Mouse (Mus musculus): ENCODE measurements around the gene Cnpy1.
A peak's percentile ranks its signal among the peaks of the same experiment; 100 is the strongest.

The Cnpy1 gene

GRCm38 (mm10) chr5:28175570-28175919, 70.1 kb downstream of the Cnpy1 start:
- peak overlapping the region; percentile 66 for H3K4me3 ChIP-seq (replicated peaks; ENCODE audit: low read length)
- peaks cover 9% of the 10 kb centered on the region for H3K9me3 ChIP-seq (ENCODE audit: low read length)
- TF ChIP-seq CTCF (conservative IDR thresholded peaks at IDR 0.05; ENCODE audit: low read length): no peak
- no peak for TF ChIP-seq NANOG (IDR thresholded peaks at IDR 0.05; ENCODE audit: borderline replicate concordance, low read length)
- no peak for TF ChIP-seq POU5F1 (IDR thresholded peaks at IDR 0.05; ENCODE audit: borderline replicate concordance, low read length)
- H3K27me3 ChIP-seq (ENCODE audit: insufficient read depth, low read length): peaks cover 63% of the 10 kb centered on the region
- H3K4me1 ChIP-seq (replicated peaks; ENCODE audit: low read depth, low read length): peaks cover 76% of the 10 kb centered on the region
- no peaks in the 10 kb centered on the region for H3K36me3 ChIP-seq (ENCODE audit: insufficient read depth, low read length)

DNA sequence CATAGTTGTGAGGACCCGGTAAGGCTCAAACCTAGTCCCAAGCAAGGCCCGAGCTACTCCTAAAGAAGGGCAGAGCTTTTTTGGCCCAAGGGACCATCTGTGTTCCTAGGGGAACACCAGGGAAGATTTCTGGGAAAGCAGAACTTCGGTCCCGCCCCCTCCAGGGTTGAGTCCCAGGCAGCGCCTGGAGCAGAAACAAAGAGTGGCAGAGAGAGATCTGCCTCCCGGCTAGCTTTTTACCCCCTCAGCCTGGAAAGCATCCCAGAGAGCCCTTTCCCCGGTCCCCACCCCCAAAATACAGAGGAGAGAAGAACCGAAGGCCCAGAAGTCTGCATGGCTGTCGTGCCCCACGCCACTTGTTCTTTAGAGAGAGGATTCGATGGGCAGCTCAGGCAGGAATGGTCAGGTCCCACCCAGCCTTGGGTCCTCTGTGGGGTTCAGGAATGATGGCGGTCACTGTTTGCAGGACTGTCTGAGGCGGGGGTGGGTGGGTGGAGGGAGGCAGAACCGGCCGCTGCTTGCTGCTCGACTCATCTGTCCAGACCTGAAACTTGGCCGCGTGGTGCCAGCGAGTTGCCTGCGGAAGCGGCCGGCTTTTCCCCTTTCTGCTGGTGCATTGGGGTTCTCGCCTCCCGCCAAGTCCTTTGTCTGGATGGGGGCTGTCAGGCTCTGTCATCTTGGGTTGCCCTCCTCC, 70.6 kb downstream of the Cnpy1 start:
- TF ChIP-seq CTCF (conservative IDR thresholded peaks at IDR 0.05; ENCODE audit: low read length) (no peak), POU5F1 (IDR thresholded peaks at IDR 0.05; ENCODE audit: borderline replicate concordance, low read length) (no peak), NANOG (IDR thresholded peaks at IDR 0.05; ENCODE audit: borderline replicate concordance, low read length) (no peak)
- H3K9me3 ChIP-seq (ENCODE audit: low read length): peaks cover 9% of the 10 kb centered on the region
- peaks cover 66% of the 10 kb centered on the region for H3K27me3 ChIP-seq (ENCODE audit: insufficient read depth, low read length)
- peak overlapping the region; percentile 66 for H3K4me3 ChIP-seq (replicated peaks; ENCODE audit: low read length)
- H3K4me1 ChIP-seq (replicated peaks; ENCODE audit: low read depth, low read length): peaks cover 74% of the 10 kb centered on the region
- H3K36me3 ChIP-seq (ENCODE audit: insufficient read depth, low read length): no peaks in the 10 kb centered on the region

- Histone ChIP-seq H3K4me1 (replicated peaks; ENCODE audit: low read depth, low read length) (peaks cover 73% of the 10 kb centered on the region), H3K36me3 (ENCODE audit: insufficient read depth, low read length) (no peaks in the 10 kb centered on the region), H3K9me3 (ENCODE audit: low read length) (peaks cover 9% of the 10 kb centered on the region), H3K4me3 (replicated peaks; ENCODE audit: low read length) (no peak overlapping the region; the same call in 1 of the 2 replicates), H3K27me3 (ENCODE audit: insufficient read depth, low read length) (peaks cover 70% of the 10 kb centered on the region)
- TF ChIP-seq NANOG (IDR thresholded peaks at IDR 0.05; ENCODE audit: borderline replicate concordance, low read length): no peak
- TF ChIP-seq CTCF (conservative IDR thresholded peaks at IDR 0.05; ENCODE audit: low read length): no peak
- no peak for TF ChIP-seq POU5F1 (IDR thresholded peaks at IDR 0.05; ENCODE audit: borderline replicate concordance, low read length)
These were observed 71.5 kb downstream of the Cnpy1 start for GRCm38 (mm10) chr5:28174086-28174485.

GRCm38 (mm10) chr5:28173674-28174073, 71.9 kb downstream of the Cnpy1 start:
- Histone ChIP-seq H3K4me3 (replicated peaks; ENCODE audit: low read length) (no peak overlapping the region), H3K9me3 (ENCODE audit: low read length) (peaks cover 9% of the 10 kb centered on the region), H3K36me3 (ENCODE audit: insufficient read depth, low read length) (no peaks in the 10 kb centered on the region), H3K4me1 (replicated peaks; ENCODE audit: low read depth, low read length) (peaks cover 74% of the 10 kb centered on the region), H3K27me3 (ENCODE audit: insufficient read depth, low read length) (peaks cover 70% of the 10 kb centered on the region)
- TF ChIP-seq POU5F1 (IDR thresholded peaks at IDR 0.05; ENCODE audit: borderline replicate concordance, low read length) (no peak), CTCF (conservative IDR thresholded peaks at IDR 0.05; ENCODE audit: low read length) (no peak), NANOG (IDR thresholded peaks at IDR 0.05; ENCODE audit: borderline replicate concordance, low read length) (no peak)

DNA sequence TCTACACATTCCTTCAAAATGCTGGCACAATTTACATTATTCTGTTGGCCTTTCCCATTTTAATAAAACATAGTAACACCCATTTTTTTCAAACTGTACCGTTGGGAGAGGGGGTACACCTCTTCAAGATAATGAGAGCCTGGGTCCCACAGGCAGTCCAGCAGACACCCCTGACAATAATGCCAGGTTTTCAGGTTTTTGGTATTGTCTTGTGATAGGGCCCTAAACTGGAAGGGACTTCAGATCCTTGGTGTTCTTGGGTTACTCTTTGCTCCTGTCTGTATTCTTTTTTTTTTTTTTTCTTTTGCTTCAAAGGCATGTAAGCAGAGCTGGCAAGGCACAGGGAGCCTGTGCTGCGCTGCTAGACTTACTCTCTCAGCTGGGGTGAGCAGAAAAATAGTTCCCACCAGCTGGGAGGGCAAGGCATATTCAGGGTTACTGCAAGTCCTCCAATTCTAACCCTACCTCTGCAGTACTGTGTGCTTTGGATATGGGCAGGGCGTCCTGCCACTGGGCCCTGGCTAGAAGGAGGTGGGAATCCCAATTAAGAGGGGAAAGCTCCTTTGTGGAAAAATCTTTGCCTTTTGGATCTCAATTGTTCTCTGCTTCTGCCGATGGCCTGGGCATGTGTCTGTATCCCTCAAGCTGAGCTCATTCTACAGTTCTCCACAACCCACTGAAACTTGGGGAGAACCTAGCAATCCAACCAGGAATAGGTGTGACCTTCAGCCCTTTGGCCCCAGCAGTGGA, 72.5 kb downstream of the Cnpy1 start:
- peaks cover 76% of the 10 kb centered on the region for H3K4me1 ChIP-seq (replicated peaks; ENCODE audit: low read depth, low read length)
- no peak overlapping the region for H3K4me3 ChIP-seq (replicated peaks; ENCODE audit: low read length)
- H3K36me3 ChIP-seq (ENCODE audit: insufficient read depth, low read length): no peaks in the 10 kb centered on the region
- TF ChIP-seq POU5F1 (IDR thresholded peaks at IDR 0.05; ENCODE audit: borderline replicate concordance, low read length): no peak
- no peak for TF ChIP-seq CTCF (conservative IDR thresholded peaks at IDR 0.05; ENCODE audit: low read length)
- no peak for TF ChIP-seq NANOG (IDR thresholded peaks at IDR 0.05; ENCODE audit: borderline replicate concordance, low read length)
- H3K27me3 ChIP-seq (ENCODE audit: insufficient read depth, low read length): peaks cover 70% of the 10 kb centered on the region
- H3K9me3 ChIP-seq (ENCODE audit: low read length): peaks cover 9% of the 10 kb centered on the region

DNA sequence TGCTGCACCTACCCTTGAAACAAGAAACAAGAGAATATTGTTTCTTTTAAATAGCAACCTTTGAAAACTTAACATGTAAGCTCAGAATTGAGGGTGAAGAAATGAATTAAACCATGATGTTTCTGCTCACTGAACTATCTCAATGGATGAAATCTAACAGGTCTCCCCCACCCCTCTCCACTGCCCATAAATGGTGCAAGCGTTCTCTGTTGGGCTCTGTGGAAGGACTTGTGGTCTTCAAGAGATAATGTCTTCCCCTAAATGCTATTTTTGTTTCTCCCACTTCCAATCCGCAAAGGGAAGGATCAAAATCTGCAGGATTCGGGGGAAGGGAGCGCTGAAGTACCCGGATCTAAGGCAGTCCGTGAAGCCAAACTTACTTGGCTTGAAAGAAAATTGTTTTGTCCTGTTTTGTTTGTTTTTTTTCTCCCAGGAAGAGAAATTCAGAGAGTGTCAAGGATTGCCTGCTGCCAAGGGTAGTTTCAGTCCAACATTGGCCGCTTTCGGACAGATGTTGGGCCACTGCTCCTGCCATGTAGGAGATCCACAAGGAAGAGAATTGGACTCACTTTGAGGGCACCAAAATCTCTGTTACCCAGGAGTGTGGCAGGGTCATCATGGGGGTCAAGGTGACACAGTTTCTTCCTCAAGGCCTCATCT, 73.2 kb downstream of the Cnpy1 start:
- TF ChIP-seq NANOG (IDR thresholded peaks at IDR 0.05; ENCODE audit: borderline replicate concordance, low read length) (no peak), CTCF (conservative IDR thresholded peaks at IDR 0.05; ENCODE audit: low read length) (no peak), POU5F1 (IDR thresholded peaks at IDR 0.05; ENCODE audit: borderline replicate concordance, low read length) (no peak)
- H3K27me3 ChIP-seq (ENCODE audit: insufficient read depth, low read length): peaks cover 73% of the 10 kb centered on the region
- H3K36me3 ChIP-seq (ENCODE audit: insufficient read depth, low read length): no peaks in the 10 kb centered on the region
- H3K4me1 ChIP-seq (replicated peaks; ENCODE audit: low read depth, low read length): peaks cover 77% of the 10 kb centered on the region
- peaks cover 9% of the 10 kb centered on the region for H3K9me3 ChIP-seq (ENCODE audit: low read length)
- no peak overlapping the region for H3K4me3 ChIP-seq (replicated peaks; ENCODE audit: low read length)

- no peak overlapping the region for H3K4me3 ChIP-seq (replicated peaks; ENCODE audit: low read length)
- no peak for TF ChIP-seq NANOG (IDR thresholded peaks at IDR 0.05; ENCODE audit: borderline replicate concordance, low read length)
- TF ChIP-seq POU5F1 (IDR thresholded peaks at IDR 0.05; ENCODE audit: borderline replicate concordance, low read length): no peak
- TF ChIP-seq CTCF (conservative IDR thresholded peaks at IDR 0.05; ENCODE audit: low read length): no peak
These were observed 73.9 kb downstream of the Cnpy1 start for GRCm38 (mm10) chr5:28171667-28172066.

GRCm38 (mm10) chr5:28170892-28171291, 74.7 kb downstream of the Cnpy1 start:
- no peak for TF ChIP-seq POU5F1 (IDR thresholded peaks at IDR 0.05; ENCODE audit: borderline replicate concordance, low read length)
- no peak for TF ChIP-seq CTCF (conservative IDR thresholded peaks at IDR 0.05; ENCODE audit: low read length)
- TF ChIP-seq NANOG (IDR thresholded peaks at IDR 0.05; ENCODE audit: borderline replicate concordance, low read length): no peak
- H3K4me3 ChIP-seq (replicated peaks; ENCODE audit: low read length): peak overlapping the region; percentile 63
- peaks cover 68% of the 10 kb centered on the region for H3K4me1 ChIP-seq (replicated peaks; ENCODE audit: low read depth, low read length)
- no peaks in the 10 kb centered on the region for H3K36me3 ChIP-seq (ENCODE audit: insufficient read depth, low read length)
- H3K9me3 ChIP-seq (ENCODE audit: low read length): peaks cover 5% of the 10 kb centered on the region
- H3K27me3 ChIP-seq (ENCODE audit: insufficient read depth, low read length): peaks cover 80% of the 10 kb centered on the region

More at GRCm38 (mm10) chr5:28171667-28172066, 73.9 kb downstream of the Cnpy1 start:
- Histone ChIP-seq H3K36me3 (ENCODE audit: insufficient read depth, low read length) (no peaks in the 10 kb centered on the region), H3K27me3 (ENCODE audit: insufficient read depth, low read length) (peaks cover 76% of the 10 kb centered on the region), H3K9me3 (ENCODE audit: low read length) (peaks cover 9% of the 10 kb centered on the region), H3K4me1 (replicated peaks; ENCODE audit: low read depth, low read length) (peaks cover 76% of the 10 kb centered on the region)
